Mouse (Mus musculus) ES-E14 (cell line): ENCODE measurements at regions not wholly inside any gene's neighbourhood (a gene's known extent, or its start where the extent isn't known, plus 50 kb on each side); places are given as distances from the start of the nearest gene placed in this dataset.

Experiments
- CHD2 ChIP-seq: IDR thresholded peaks from 2 replicates; pipeline ENCODE4 v1.6.1; 2014; ENCODE audit warnings: mild to moderate bottlenecking, low read depth, low read length, inconsistent platforms
- ZC3H11A ChIP-seq: IDR thresholded peaks from 2 replicates; pipeline ENCODE4 v1.6.1; 2012; ENCODE audit warnings: low read depth, mild to moderate bottlenecking, inconsistent platforms, low read length, borderline replicate concordance

- TF ChIP-seq CHD2, result no peak
- TF ChIP-seq ZC3H11A, result no peak
These were observed 381.3 kb upstream of the Trpc7 start for GRCm38 (mm10) chr13:57277076-57277475.
